Mouse (Mus musculus) frontal cortex, adult 2 months (tissue): ENCODE data around the gene Mme. TPM values are rescaled to one million over a fixed set of nuclear protein-coding genes. Genes with fewer than 3 reads are reported as not detected.

Experiments used
- polyA plus RNA-seq: library from polyadenylated mRNA; depleted of rRNA; stranded (reverse); fragments of >200 nt; gene quantifications from 2 replicates; pipeline ENCODE4 v1.2.3, GENCODE M21; 2012; rRNA removed

Mme gene
- polyA plus RNA-seq, 1 experiment, result 3.6 TPM

Other genes starting within 250 kb of the Mme start
- gene Gm34302, start 242.3 kb downstream of the Mme start, polyA plus RNA-seq, result not detected in 2 replicates